Mouse (Mus musculus): ENCODE measurements around the gene Leo1. TPM values are rescaled to one million over a fixed set of nuclear protein-coding genes. Genes with fewer than 3 reads are reported as not detected.

The Leo1 gene
- polyA plus RNA-seq (2016; fragmentation: Nextera tagmentation; extraction: Ambion mirVana) = 36.3 and 49.1 TPM in 2 replicates

GRCm38 (mm10) chr9:75440796-75441666 lies at the start of gene Leo1:
Leo1 (plus strand) TSS chr9:75441524.
- peak; percentile 96 for DNase-seq (ENCODE audit: low spot score)
- WGBS = 1% methylated on average over 45 of the region's 45 CpGs

GRCm38 (mm10) chr9:75393251-75393650 lies 48.1 kb upstream of the Leo1 start:
- no peak overlapping the region for H3K27ac ChIP-seq
- H3K27me3 ChIP-seq (ENCODE audit: insufficient read depth, poor library complexity, severe bottlenecking) = no peaks in the 10 kb centered on the region
- 87% methylated on average over 12 of the region's 12 CpGs for WGBS
- DNase-seq (ENCODE audit: low spot score) = no peak
- H3K9me3 ChIP-seq = no peaks in the 10 kb centered on the region
- peaks cover 97% of the 10 kb centered on the region for H3K36me3 ChIP-seq
- no peak overlapping the region for H3K4me3 ChIP-seq
- H3K4me1 ChIP-seq = no peaks in the 10 kb centered on the region

More at GRCm38 (mm10) chr9:75440796-75441666, at the start of gene Leo1:
- H3K4me1 ChIP-seq = peaks cover 12% of the 10 kb centered on the region
- no peaks in the 10 kb centered on the region for H3K27me3 ChIP-seq (ENCODE audit: insufficient read depth, poor library complexity, severe bottlenecking)
- H3K9me3 ChIP-seq = no peaks in the 10 kb centered on the region
- H3K27ac ChIP-seq = peak within 1 kb of the TSS; percentile 97
- H3K36me3 ChIP-seq = peaks cover 13% of the 10 kb centered on the region
- peak within 1 kb of the TSS; percentile 93 for H3K4me3 ChIP-seq

GRCm38 (mm10) chr9:75395971-75396370 lies 45.4 kb upstream of the Leo1 start:
- no peaks in the 10 kb centered on the region for H3K9me3 ChIP-seq
- WGBS = 84% methylated on average over 6 of the region's 6 CpGs
- peaks cover 5% of the 10 kb centered on the region for H3K4me1 ChIP-seq
- H3K27me3 ChIP-seq (ENCODE audit: insufficient read depth, poor library complexity, severe bottlenecking) = no peaks in the 10 kb centered on the region
- H3K4me3 ChIP-seq = no peak overlapping the region
- DNase-seq (ENCODE audit: low spot score) = no peak
- H3K27ac ChIP-seq = no peak overlapping the region
- peaks cover 78% of the 10 kb centered on the region for H3K36me3 ChIP-seq

- H3K4me3 ChIP-seq = no peak overlapping the region
- H3K4me1 ChIP-seq = peaks cover 34% of the 10 kb centered on the region
- 91% methylated on average over 4 of the region's 4 CpGs for WGBS
- no peaks in the 10 kb centered on the region for H3K9me3 ChIP-seq
- H3K27ac ChIP-seq = no peak overlapping the region
- no peak for DNase-seq (ENCODE audit: low spot score)
- peaks cover 49% of the 10 kb centered on the region for H3K36me3 ChIP-seq
- no peaks in the 10 kb centered on the region for H3K27me3 ChIP-seq (ENCODE audit: insufficient read depth, poor library complexity, severe bottlenecking)
Measured at GRCm38 (mm10) chr9:75399069-75399468, 42.3 kb upstream of the Leo1 start.

- WGBS = 50% methylated on average over 5 of the region's 5 CpGs
- H3K36me3 ChIP-seq = peaks cover 33% of the 10 kb centered on the region
- no peak overlapping the region for H3K27ac ChIP-seq
Measured at GRCm38 (mm10) chr9:75400639-75401038, 40.7 kb upstream of the Leo1 start.

GRCm38 (mm10) chr9:75401593-75402504 lies 39.5 kb upstream of the Leo1 start:
- no peak for DNase-seq (ENCODE audit: low spot score)
- no peaks in the 10 kb centered on the region for H3K27me3 ChIP-seq (ENCODE audit: insufficient read depth, poor library complexity, severe bottlenecking)
- peak overlapping the region; percentile 53 for H3K27ac ChIP-seq
- 0 out of 2 replicates have a peak overlapping the region, but pooled peaks have one; percentile 24 for H3K4me3 ChIP-seq
- peaks cover 21% of the 10 kb centered on the region for H3K36me3 ChIP-seq
- peaks cover 42% of the 10 kb centered on the region for H3K4me1 ChIP-seq
- H3K9me3 ChIP-seq = no peaks in the 10 kb centered on the region
- 54% methylated on average over 20 of the region's 20 CpGs for WGBS

More at GRCm38 (mm10) chr9:75400639-75401038, 40.7 kb upstream of the Leo1 start:
- no peaks in the 10 kb centered on the region for H3K9me3 ChIP-seq
- H3K4me1 ChIP-seq = peaks cover 41% of the 10 kb centered on the region
- no peaks in the 10 kb centered on the region for H3K27me3 ChIP-seq (ENCODE audit: insufficient read depth, poor library complexity, severe bottlenecking)
- no peak for DNase-seq (ENCODE audit: low spot score)
- no peak overlapping the region for H3K4me3 ChIP-seq

- H3K27ac ChIP-seq = no peak overlapping the region
Measured at GRCm38 (mm10) chr9:75403520-75403919, 37.8 kb upstream of the Leo1 start.

GRCm38 (mm10) chr9:75406121-75406520 lies 35.2 kb upstream of the Leo1 start:
- Histone ChIP-seq H3K9me3 (no peaks in the 10 kb centered on the region), H3K27me3 (ENCODE audit: insufficient read depth, poor library complexity, severe bottlenecking) (no peaks in the 10 kb centered on the region), H3K36me3 (no peaks in the 10 kb centered on the region), H3K27ac (peak overlapping the region; percentile 22; the same call in 1 of the 2 replicates), H3K4me1 (peaks cover 53% of the 10 kb centered on the region), H3K4me3 (no peak overlapping the region)
- no peak for DNase-seq (ENCODE audit: low spot score)
- WGBS = 93% methylated on average over 2 of the region's 2 CpGs

More at GRCm38 (mm10) chr9:75403520-75403919, 37.8 kb upstream of the Leo1 start:
- 76% methylated on average over 3 of the region's 3 CpGs for WGBS
- Histone ChIP-seq H3K4me1 (peaks cover 47% of the 10 kb centered on the region), H3K27me3 (ENCODE audit: insufficient read depth, poor library complexity, severe bottlenecking) (no peaks in the 10 kb centered on the region), H3K9me3 (no peaks in the 10 kb centered on the region), H3K4me3 (no peak overlapping the region), H3K36me3 (peaks cover 5% of the 10 kb centered on the region)
- DNase-seq (ENCODE audit: low spot score) = no peak

GRCm38 (mm10) chr9:75407803-75408202 lies 33.5 kb upstream of the Leo1 start:
- DNase-seq (ENCODE audit: low spot score) = no peak
- H3K27me3 ChIP-seq (ENCODE audit: insufficient read depth, poor library complexity, severe bottlenecking) = no peaks in the 10 kb centered on the region
- peak overlapping the region; percentile 95 for H3K4me3 ChIP-seq
- no peaks in the 10 kb centered on the region for H3K36me3 ChIP-seq
- H3K27ac ChIP-seq = peak overlapping the region; percentile 52; the same call in 1 of the 2 replicates
- no peaks in the 10 kb centered on the region for H3K9me3 ChIP-seq
- WGBS = 10% methylated on average over 10 of the region's 10 CpGs
- H3K4me1 ChIP-seq = peaks cover 39% of the 10 kb centered on the region

GRCm38 (mm10) chr9:75408204-75408826 lies 33.0 kb upstream of the Leo1 start:
- H3K4me3 ChIP-seq = peak overlapping the region; percentile 95
- no peak for DNase-seq (ENCODE audit: low spot score)
- no peaks in the 10 kb centered on the region for H3K9me3 ChIP-seq
- no peaks in the 10 kb centered on the region for H3K36me3 ChIP-seq
- no peaks in the 10 kb centered on the region for H3K27me3 ChIP-seq (ENCODE audit: insufficient read depth, poor library complexity, severe bottlenecking)
- WGBS = 7% methylated on average over 11 of the region's 11 CpGs
- peak overlapping the region; percentile 98 for H3K27ac ChIP-seq
- H3K4me1 ChIP-seq = peaks cover 38% of the 10 kb centered on the region

- H3K4me1 ChIP-seq = peaks cover 43% of the 10 kb centered on the region
- no peaks in the 10 kb centered on the region for H3K27me3 ChIP-seq (ENCODE audit: insufficient read depth, poor library complexity, severe bottlenecking)
- under 1% methylated on average over 74 of the region's 90 CpGs for WGBS
- H3K4me3 ChIP-seq = peak overlapping the region; percentile 95
- H3K27ac ChIP-seq = peak overlapping the region; percentile 98
- DNase-seq (ENCODE audit: low spot score) = peak; percentile 89
- no peaks in the 10 kb centered on the region for H3K9me3 ChIP-seq
- no peaks in the 10 kb centered on the region for H3K36me3 ChIP-seq
Measured at GRCm38 (mm10) chr9:75409031-75409851, 32.1 kb upstream of the Leo1 start.
